In genomic region chr4:85916034-85916433, GRCm38 (mm10) we compare ENCODE assay signal across 12 mouse cellular contexts.
DNase-seq lines count a peak whose midpoint lies in the region; ATAC-seq and TF ChIP-seq lines count a peak whose summit lies in the region.
"Had no signal": no experiment of that assay in that cellular context is flagged by ENCODE, and none has a peak within 500 bp of the region (broad histone marks: within the 10 kb centered on the region; RNA-seq: fewer than 3 reads in every experiment).

No protein-coding gene starts in this region.

- H3K27me3 ChIP-seq in heart, embryonic 13.5 days (replicated peaks), result no peaks in the 10 kb centered on the region

- no peak overlapping the region for H3K4me2 ChIP-seq in heart, embryonic 13.5 days
- H3K4me2 ChIP-seq: hindbrain, embryonic 14.5 days; lung, embryonic 14.5 days had no signal

- no peak for DNase-seq in heart, adult 8-10 months (ENCODE audit: low spot score)
- DNase-seq in lung, postnatal 14 days, result peak; percentile 25
- no peak for DNase-seq in lung, postnatal 25 days (ENCODE audit: low spot score)
- peak; percentile 76 for DNase-seq in brain, embryonic 14.5 days (ENCODE audit: low read depth)
- DNase-seq in ovary, postnatal 14 days (ENCODE audit: low spot score), result peak; percentile 43
- DNase-seq in cerebellum, postnatal 4 days (ENCODE audit: low spot score in 2 of 2), result no peak
- no peak for DNase-seq in left cerebral cortex, postnatal 4 days
- DNase-seq: cerebellum, adult 2 months; layer of hippocampus, postnatal 36 days; lung, embryonic 14.5 days had no signal

- WGBS in heart, embryonic 13.5 days, result 38% methylated on average over 2 of the region's 2 CpGs

- TF ChIP-seq CTCF in brain, embryonic 14.5 days (IDR thresholded peaks at IDR 0.05; ENCODE audit: borderline replicate concordance, extremely low read depth, insufficient read depth, insufficient read length), result no peak

- H3K36me3 ChIP-seq in heart, embryonic 13.5 days, result no peaks in the 10 kb centered on the region

- peaks cover 15% of the 10 kb centered on the region for H3K4me1 ChIP-seq in heart, embryonic 13.5 days

- 0 out of 2 replicates have a peak overlapping the region, but pooled peaks have one; percentile 39 for H3K27ac ChIP-seq in heart, embryonic 13.5 days (replicated peaks)
- H3K27ac ChIP-seq: hindbrain, embryonic 14.5 days had no signal

- H3K9me3 ChIP-seq in heart, embryonic 13.5 days, result 0 out of 2 replicates have a peak, but pooled peaks cover 3% of the 10 kb centered on the region

- no peak for TF ChIP-seq POLR2A in brain, embryonic 14.5 days (IDR thresholded peaks at IDR 0.05; ENCODE audit: borderline replicate concordance, extremely low read depth, insufficient read depth, insufficient read length, poor library complexity, severe bottlenecking)

- intact Hi-C loops in left cerebral cortex, postnatal 4 days (cut with DNase I), result no loop called here

- H3K9ac ChIP-seq in heart, embryonic 13.5 days, result no peak overlapping the region
- H3K9ac ChIP-seq: hindbrain, embryonic 14.5 days; lung, embryonic 14.5 days had no signal

- ATAC-seq in heart, embryonic 13.5 days (ENCODE audit: extremely low read depth, insufficient number of reproducible peaks, low FRiP score, low TSS enrichment), result no peak

- no peak overlapping the region for H3K4me3 ChIP-seq in heart, embryonic 13.5 days

Comparison
In these comparisons a context has a peak if more than half of its experiments do, and no peak if none do; other contexts are left out.
1. DNase-seq: peak in lung, postnatal 14 days (single experiment), brain, embryonic 14.5 days (single experiment) and ovary, postnatal 14 days (single experiment); none in heart, adult 8-10 months (single experiment), lung, postnatal 25 days (single experiment), cerebellum, postnatal 4 days (0 of 2) and left cerebral cortex, postnatal 4 days (single experiment).